Mouse (Mus musculus): ENCODE measurements around the gene Rps10. TPM values are rescaled to one million over a fixed set of nuclear protein-coding genes. Genes with fewer than 3 reads are reported as not detected.
"Not testable (repeated sequence)": the region's sequence is repeated elsewhere in the genome, so short reads cannot be mapped to it uniquely, and the experiment has no call there.

Rps10 gene
- polyA plus RNA-seq, 1 experiment from 2014 or later, result 712 TPM

- not testable (repeated sequence) for H3K27me3 ChIP-seq; H3K9me3 ChIP-seq (replicated peaks); H3K9ac ChIP-seq; H3K27ac ChIP-seq; H3K36me3 ChIP-seq; H3K4me3 ChIP-seq; H3K4me2 ChIP-seq (replicated peaks); ATAC-seq (ENCODE audit: low FRiP score)
- WGBS, result 84% methylated on average over 6 of the region's 6 CpGs
- peaks cover 23% of the 10 kb centered on the region for H3K4me1 ChIP-seq
Measured at GRCm38 (mm10) chr17:27639851-27640250, 3.4 kb upstream of the Rps10 start.

DNA sequence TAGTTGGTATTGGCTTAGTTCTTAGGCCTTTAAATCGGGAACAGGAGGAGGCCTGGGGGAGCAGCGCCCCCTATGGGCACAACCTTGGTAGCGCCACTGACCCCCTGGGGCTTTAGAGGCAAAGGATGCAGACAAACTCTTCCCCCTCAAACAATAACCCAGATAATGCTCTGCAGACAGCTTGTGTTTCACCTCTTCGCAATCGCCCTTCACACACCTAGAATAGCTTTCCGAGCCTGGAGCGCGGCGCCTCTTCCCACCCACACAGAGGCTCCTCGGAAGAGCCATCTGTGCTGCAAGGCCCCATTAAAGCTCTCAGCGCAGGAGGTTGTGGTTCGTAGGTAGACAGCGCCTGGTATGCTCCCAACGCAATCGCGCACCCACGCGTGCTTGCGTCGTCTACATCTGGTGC lies 2.5 kb upstream of the Rps10 start:
- Histone ChIP-seq H3K4me3 (no peak overlapping the region), H3K4me2 (replicated peaks) (no peak overlapping the region), H3K27ac (no peak overlapping the region), H3K36me3 (no peaks in the 10 kb centered on the region), H3K9me3 (replicated peaks) (no peaks in the 10 kb centered on the region), H3K4me1 (peaks cover 30% of the 10 kb centered on the region), H3K9ac (no peak overlapping the region), H3K27me3 (no peaks in the 10 kb centered on the region; the same call in 1 of the 2 replicates)
- 80% methylated on average over 20 of the region's 20 CpGs for WGBS
- no peak for ATAC-seq (ENCODE audit: low FRiP score)

DNA sequence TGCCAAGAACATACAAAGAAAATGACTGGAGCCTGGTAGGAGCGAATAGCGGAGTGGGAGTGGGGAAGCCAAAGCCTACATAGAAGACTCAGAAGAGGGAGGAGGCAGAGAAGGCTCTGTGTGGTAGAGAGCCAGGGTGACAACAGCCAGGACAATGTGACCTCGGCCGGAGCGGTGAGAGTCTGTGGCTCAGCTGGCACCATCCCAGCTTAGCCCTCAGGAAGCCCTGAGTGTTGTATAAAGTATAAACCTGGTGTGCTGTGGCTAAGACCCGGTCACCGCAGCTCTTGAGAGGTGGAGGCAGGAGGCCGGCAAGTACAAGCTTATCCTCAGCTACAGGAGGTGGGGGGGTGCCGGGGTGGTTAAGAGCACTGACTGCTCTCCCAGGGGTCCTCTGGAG lies 864 bp upstream of the Rps10 start:
- peak overlapping the region; percentile 13; the same call in 1 of the 2 replicates for H3K9ac ChIP-seq
- 65% methylated on average over 9 of the region's 9 CpGs for WGBS
- no peaks in the 10 kb centered on the region for H3K9me3 ChIP-seq (replicated peaks)
- H3K4me2 ChIP-seq (replicated peaks), result no peak overlapping the region
- ATAC-seq (ENCODE audit: low FRiP score), result no peak
- H3K4me3 ChIP-seq, result no peak overlapping the region
- H3K4me1 ChIP-seq, result peaks cover 33% of the 10 kb centered on the region
- 0 out of 2 replicates have a peak overlapping the region, but pooled peaks have one; percentile 23 for H3K27ac ChIP-seq
- peaks cover 13% of the 10 kb centered on the region for H3K36me3 ChIP-seq
- H3K27me3 ChIP-seq, result no peaks in the 10 kb centered on the region

DNA sequence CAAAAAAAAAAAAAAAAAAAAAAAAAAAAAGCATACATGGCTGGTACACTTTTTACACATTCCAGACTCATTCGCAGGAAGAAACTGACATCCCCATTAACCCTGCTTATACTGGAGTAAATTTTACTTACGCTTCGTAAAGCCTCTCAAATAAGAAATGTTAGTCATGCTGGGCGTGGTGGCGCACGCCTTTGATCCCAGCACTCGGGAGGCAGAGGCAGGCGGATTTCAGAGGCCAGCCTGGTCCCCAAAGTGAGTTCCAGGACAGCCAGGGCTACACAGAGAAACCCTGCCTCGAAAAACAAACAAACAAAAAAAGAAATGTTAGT lies 930 bp downstream of the Rps10 start:
- ATAC-seq (ENCODE audit: low FRiP score); H3K9ac ChIP-seq; H3K27me3 ChIP-seq; H3K9me3 ChIP-seq (replicated peaks): not testable (repeated sequence)
- Histone ChIP-seq H3K36me3 (peaks cover 31% of the 10 kb centered on the region), H3K4me2 (replicated peaks) (peak overlapping the region; percentile 82), H3K27ac (peak overlapping the region; percentile 87), H3K4me3 (peak overlapping the region; percentile 90), H3K4me1 (peaks cover 34% of the 10 kb centered on the region)
- 49% methylated on average over 9 of the region's 9 CpGs for WGBS

DNA sequence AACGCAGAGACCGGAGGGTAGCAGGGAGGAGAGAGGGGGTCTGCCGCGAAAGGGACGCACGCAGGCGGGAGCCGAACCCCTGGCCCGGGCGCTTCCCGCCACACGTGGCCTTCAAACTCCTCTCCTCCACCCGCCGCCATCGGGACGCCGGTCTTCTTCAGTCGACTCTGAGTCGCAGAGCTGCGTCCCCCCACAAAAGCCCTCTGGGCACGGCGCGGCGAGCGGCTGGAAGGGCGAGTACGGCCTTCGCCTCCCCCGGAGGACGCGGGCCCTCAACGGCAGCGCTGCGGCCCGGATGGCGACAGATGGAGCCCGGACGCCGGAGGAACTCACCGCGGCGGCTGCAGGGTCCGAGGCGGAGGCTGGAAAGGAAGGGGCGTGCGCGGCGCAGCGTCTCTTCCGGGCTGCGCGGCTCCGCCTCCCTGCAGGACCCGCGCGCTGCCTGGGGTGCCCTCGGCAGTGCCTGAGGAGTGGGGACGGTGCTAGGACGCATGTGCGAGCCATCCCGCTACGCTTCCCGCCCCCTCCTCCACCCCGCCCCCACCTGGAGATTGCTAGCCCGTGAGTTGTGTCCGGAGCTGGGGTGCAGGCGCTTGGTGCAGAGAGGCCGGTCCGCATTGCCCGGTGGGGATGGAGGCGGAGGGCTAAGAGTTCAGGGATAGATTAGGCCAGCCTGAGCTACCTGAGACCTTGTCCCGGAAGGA lies 1.4 kb downstream of the Rps10 start, which contains the start of gene RPS10-NUDT3:
Gene RPS10-NUDT3, minus strand, starts transcription at position 352 of the 704 bp plus-strand sequence.
- Histone ChIP-seq H3K27me3 (no peaks in the 10 kb centered on the region), H3K4me2 (replicated peaks) (peak within 1 kb of the TSS; percentile 82), H3K27ac (peak within 1 kb of the TSS; percentile 87), H3K4me1 (peaks cover 34% of the 10 kb centered on the region), H3K36me3 (peaks cover 37% of the 10 kb centered on the region), H3K4me3 (peak within 1 kb of the TSS; percentile 90), H3K9ac (peak within 1 kb of the TSS; percentile 96), H3K9me3 (replicated peaks) (no peaks in the 10 kb centered on the region)
- ATAC-seq (ENCODE audit: low FRiP score), result peak; percentile 96
- under 1% methylated on average over 54 of the region's 72 CpGs for WGBS

DNA sequence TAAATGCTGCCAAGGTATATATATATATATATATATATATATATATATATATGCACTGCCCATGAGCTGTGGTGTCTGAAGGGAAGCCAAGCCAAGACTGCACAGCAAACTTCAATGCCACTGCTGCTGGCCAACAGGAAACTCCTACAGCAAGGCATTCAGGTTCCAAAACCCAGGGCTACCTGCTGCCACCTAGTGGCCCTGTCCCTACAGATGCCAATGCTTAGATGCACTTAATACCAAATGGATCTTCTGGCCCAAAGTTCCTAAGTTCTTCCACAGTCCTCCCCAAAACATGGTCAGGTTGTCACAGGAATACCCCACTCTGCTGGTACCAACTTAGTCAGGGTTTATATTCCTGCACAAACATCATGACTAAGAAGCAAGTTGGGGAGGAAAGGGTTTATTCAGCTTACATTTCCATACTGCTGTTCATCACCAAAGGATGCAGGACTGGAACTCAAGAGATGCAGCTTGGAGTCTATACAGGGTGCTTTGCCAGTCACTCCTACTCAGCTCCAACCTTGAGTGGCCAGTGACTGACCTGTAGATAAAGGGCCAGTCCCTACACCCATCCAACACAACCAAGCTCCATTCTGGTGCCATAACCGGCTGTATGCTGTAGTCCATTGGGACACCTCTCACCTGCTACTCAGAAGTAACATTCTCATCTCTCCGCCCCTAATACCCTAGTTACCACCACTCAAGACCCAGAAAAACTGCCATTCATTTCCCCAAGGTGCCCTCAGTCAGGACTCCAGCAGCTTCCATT lies 7.0 kb downstream of the Rps10 start:
- 53% methylated on average over 2 of the region's 2 CpGs for WGBS
- no peak for ATAC-seq (ENCODE audit: low FRiP score)
- Histone ChIP-seq H3K9me3 (replicated peaks) (no peaks in the 10 kb centered on the region), H3K27me3 (no peaks in the 10 kb centered on the region), H3K27ac (no peak overlapping the region), H3K4me1 (peaks cover 28% of the 10 kb centered on the region), H3K4me3 (no peak overlapping the region), H3K9ac (no peak overlapping the region), H3K4me2 (replicated peaks) (no peak overlapping the region), H3K36me3 (peaks cover 42% of the 10 kb centered on the region)

DNA sequence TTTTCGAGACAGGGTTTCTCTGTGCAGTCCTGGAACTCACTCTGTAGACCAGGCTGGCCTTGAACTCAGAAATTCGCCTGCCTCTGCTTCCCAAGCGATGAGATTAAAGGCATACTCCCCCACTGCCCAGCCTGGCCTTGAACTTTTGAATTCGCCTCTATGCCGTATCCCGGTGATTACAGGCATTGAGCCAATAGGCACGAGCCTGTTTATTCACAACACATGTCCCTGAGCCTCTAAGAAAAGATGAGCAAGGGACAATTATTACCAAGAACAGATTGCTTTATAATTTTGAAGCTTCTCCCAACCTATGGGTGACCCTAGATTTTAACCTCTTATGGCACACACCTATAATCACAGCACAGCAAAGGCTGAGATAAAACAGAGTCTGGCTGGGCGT lies 8.1 kb downstream of the Rps10 start:
- Histone ChIP-seq H3K27ac (no peak overlapping the region), H3K9ac (no peak overlapping the region), H3K27me3 (no peaks in the 10 kb centered on the region), H3K4me1 (peaks cover 24% of the 10 kb centered on the region), H3K9me3 (replicated peaks) (no peaks in the 10 kb centered on the region), H3K4me3 (no peak overlapping the region), H3K4me2 (replicated peaks) (no peak overlapping the region), H3K36me3 (peaks cover 39% of the 10 kb centered on the region)
- no peak for ATAC-seq (ENCODE audit: low FRiP score)
- WGBS, result 95% methylated on average over 8 of the region's 8 CpGs

DNA sequence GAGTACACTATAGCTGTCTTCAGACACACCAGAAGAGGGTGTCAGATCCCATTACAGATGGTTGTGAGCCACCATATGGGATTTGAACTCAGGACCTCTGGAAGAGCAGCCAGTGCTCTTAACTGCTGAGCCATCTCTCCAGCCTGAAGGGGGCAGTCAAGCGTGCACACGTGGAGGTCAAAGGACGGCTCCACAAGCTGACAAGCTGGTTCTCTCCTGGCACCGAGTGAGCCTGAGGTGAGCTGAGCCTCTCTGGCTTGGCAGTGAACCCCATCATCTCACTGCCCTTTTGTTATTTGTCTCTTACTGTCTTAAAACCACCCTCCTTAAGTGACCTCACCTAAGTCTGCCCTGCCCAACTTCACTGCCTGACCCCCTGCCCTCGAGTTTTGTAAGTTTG lies 9.0 kb downstream of the Rps10 start:
- H3K27me3 ChIP-seq, result no peaks in the 10 kb centered on the region
- no peak overlapping the region for H3K4me2 ChIP-seq (replicated peaks)
- peaks cover 15% of the 10 kb centered on the region for H3K4me1 ChIP-seq
- no peaks in the 10 kb centered on the region for H3K9me3 ChIP-seq (replicated peaks)
- H3K9ac ChIP-seq, result no peak overlapping the region
- H3K27ac ChIP-seq, result no peak overlapping the region
- H3K36me3 ChIP-seq, result peaks cover 30% of the 10 kb centered on the region
- 37% methylated on average over 5 of the region's 5 CpGs for WGBS
- no peak for ATAC-seq (ENCODE audit: low FRiP score)
- no peak overlapping the region for H3K4me3 ChIP-seq

GRCm38 (mm10) chr17:27626681-27627080 lies 9.8 kb downstream of the Rps10 start:
- Histone ChIP-seq H3K4me1 (peaks cover 12% of the 10 kb centered on the region), H3K4me3 (no peak overlapping the region), H3K4me2 (replicated peaks) (no peak overlapping the region), H3K27ac (peak overlapping the region; percentile 57; the same call in 1 of the 2 replicates), H3K27me3 (no peaks in the 10 kb centered on the region), H3K36me3 (peaks cover 22% of the 10 kb centered on the region), H3K9ac (no peak overlapping the region), H3K9me3 (replicated peaks) (no peaks in the 10 kb centered on the region)
- ATAC-seq (ENCODE audit: low FRiP score), result peak; percentile 41
- WGBS, result 14% methylated on average over 5 of the region's 5 CpGs

DNA sequence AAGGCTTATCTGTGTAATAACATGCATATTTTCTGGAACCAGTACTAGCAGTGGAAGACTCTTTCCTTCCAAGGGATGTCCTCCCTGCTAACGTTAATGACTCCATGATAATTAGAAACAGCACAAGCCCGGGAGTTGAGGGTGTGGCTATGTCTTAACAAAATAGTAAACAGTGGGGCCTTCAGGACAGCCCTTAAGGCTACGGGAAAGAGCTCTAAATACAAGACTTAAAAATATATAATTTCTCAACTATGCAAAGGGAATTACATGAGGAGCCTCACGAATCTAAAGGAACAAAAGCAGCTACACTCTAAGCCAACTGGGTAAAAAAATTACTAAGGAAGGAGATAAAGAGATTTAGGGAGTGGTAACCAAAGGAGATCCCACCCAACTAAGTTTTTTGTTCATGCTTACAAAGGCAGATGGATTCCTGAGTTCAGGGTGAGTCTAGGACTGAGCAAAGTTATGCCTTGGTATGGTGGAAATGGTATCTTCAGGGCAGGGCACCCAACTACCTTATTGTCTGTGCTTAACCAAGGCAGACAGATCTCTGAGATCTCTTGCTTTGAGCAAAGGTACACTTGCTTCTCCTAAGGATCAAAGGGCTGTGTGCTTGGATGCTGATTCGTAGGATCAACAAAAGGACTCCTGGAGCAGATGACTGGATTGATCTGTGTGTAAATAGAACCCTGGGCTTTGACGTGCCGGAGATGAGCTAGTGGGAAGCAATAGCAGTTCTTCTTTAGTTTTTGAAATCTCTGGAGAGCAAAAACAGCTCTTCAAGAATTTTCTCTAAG lies 10.8 kb downstream of the Rps10 start:
- Histone ChIP-seq H3K4me1 (peaks cover 20% of the 10 kb centered on the region), H3K27me3 (no peaks in the 10 kb centered on the region), H3K9ac (no peak overlapping the region), H3K4me2 (replicated peaks) (no peak overlapping the region), H3K27ac (peak overlapping the region; percentile 0; the same call in 1 of the 2 replicates), H3K36me3 (peaks cover 12% of the 10 kb centered on the region), H3K9me3 (replicated peaks) (no peaks in the 10 kb centered on the region), H3K4me3 (no peak overlapping the region)
- 39% methylated on average over 7 of the region's 7 CpGs for WGBS
- no peak for ATAC-seq (ENCODE audit: low FRiP score)

- H3K27me3 ChIP-seq, result no peaks in the 10 kb centered on the region
- ATAC-seq (ENCODE audit: low FRiP score), result peak; percentile 83
- WGBS, result 9% methylated on average over 79 of the region's 91 CpGs
Measured at GRCm38 (mm10) chr17:27623360-27624326, 12.8 kb downstream of the Rps10 start, which contains the start of gene Nudt3. Gene Nudt3 (minus strand): TSS chr17:27623495.

More at GRCm38 (mm10) chr17:27623360-27624326, 12.8 kb downstream of the Rps10 start, which contains the start of gene Nudt3:
- Histone ChIP-seq H3K4me2 (replicated peaks) (peak within 1 kb of the TSS; percentile 65), H3K4me1 (peaks cover 33% of the 10 kb centered on the region), H3K36me3 (peaks cover 5% of the 10 kb centered on the region; the same call in 1 of the 2 replicates), H3K9me3 (replicated peaks) (no peaks in the 10 kb centered on the region), H3K4me3 (peak within 1 kb of the TSS; percentile 90), H3K27ac (peak within 1 kb of the TSS; percentile 98), H3K9ac (peak within 1 kb of the TSS; percentile 99)

Data from hindbrain, embryonic 12.5 days (tissue).